ENCODE assay signal across 8 mouse cellular contexts in genomic region chr1:173389901-173390401, GRCm38 (mm10). TPM values are rescaled to one million over a fixed set of nuclear protein-coding genes. Genes with fewer than 3 reads are reported as not detected.
DNase-seq lines count a peak whose midpoint lies in the region; ATAC-seq and TF ChIP-seq lines count a peak whose summit lies in the region.
"Had no signal": no experiment of that assay in that cellular context is flagged by ENCODE, and none has a peak within 500 bp of the region (broad histone marks: within the 10 kb centered on the region; RNA-seq: fewer than 3 reads in every experiment).

No protein-coding gene starts in this region.

- peak; percentile 47 for DNase-seq in ES-E14 (ENCODE audit: low read depth, low spot score)
- peak; percentile 92 for DNase-seq in layer of hippocampus, adult 9-10 months (ENCODE audit: low spot score)
- no peak for DNase-seq in testis, postnatal 14 days (ENCODE audit: low spot score)

- WGBS in forebrain, embryonic 13.5 days: 2% methylated on average over 13 of the region's 13 CpGs
- WGBS in midbrain, embryonic 16.5 days: 2% methylated on average over 13 of the region's 13 CpGs

- no peaks in the 10 kb centered on the region for H3K36me3 ChIP-seq in ES-E14 (ENCODE audit: control insufficient read depth, insufficient read depth, low read length, poor library complexity, severe bottlenecking)
- H3K36me3 ChIP-seq in forebrain, embryonic 13.5 days (ENCODE audit: poor library complexity, severe bottlenecking): no peaks in the 10 kb centered on the region
- no peaks in the 10 kb centered on the region for H3K36me3 ChIP-seq in midbrain, embryonic 16.5 days (ENCODE audit: control insufficient read depth, insufficient read depth, low read length)

- no peaks in the 10 kb centered on the region for H3K27me3 ChIP-seq in forebrain, embryonic 13.5 days
- no peaks in the 10 kb centered on the region for H3K27me3 ChIP-seq in midbrain, embryonic 16.5 days (ENCODE audit: control insufficient read depth, insufficient read depth, low read depth, low read length)

- peak; percentile 95 for ATAC-seq in cerebellum, adult (ENCODE audit: insufficient number of reproducible peaks, low FRiP score, low TSS enrichment)
- peak; percentile 94 for ATAC-seq in forebrain, embryonic 13.5 days
- peak; percentile 97 for ATAC-seq in midbrain, embryonic 16.5 days
- no peak for ATAC-seq in megakaryocyte progenitor cell, adult 5-6 weeks (replicated peaks; ENCODE audit: poor library complexity)

- peak overlapping the region in 1 of 2 experiments; percentile 14; a peak in 1 of 4 replicates for H3K4me3 ChIP-seq in ES-E14 (ENCODE audit: insufficient read depth in 1 of 2, low read depth in 1 of 2, low read length in 2 of 2, poor library complexity in 1 of 2, severe bottlenecking in 1 of 2)
- peak overlapping the region; percentile 39 for H3K4me3 ChIP-seq in forebrain, embryonic 13.5 days
- peak overlapping the region; percentile 35 for H3K4me3 ChIP-seq in midbrain, embryonic 16.5 days (ENCODE audit: low read depth, low read length)
- H3K4me3 ChIP-seq: megakaryocyte, embryonic 14.5 days had no signal

- H3K4me2 ChIP-seq in forebrain, embryonic 13.5 days: peak overlapping the region; percentile 51
- H3K4me2 ChIP-seq in midbrain, embryonic 16.5 days (ENCODE audit: low read length): peak overlapping the region; percentile 53

- no peak overlapping the region for H3K27ac ChIP-seq in ES-E14 (ENCODE audit: insufficient read depth, low read depth, low read length, poor library complexity, severe bottlenecking)
- peak overlapping the region; percentile 88 for H3K27ac ChIP-seq in forebrain, embryonic 13.5 days
- H3K27ac ChIP-seq in midbrain, embryonic 16.5 days (ENCODE audit: low read length): peak overlapping the region; percentile 90

- in situ Hi-C loops in ES-E14 (cut with MboI; ENCODE audit: low sequenced_read_pairs in 2 of 2, unreplicated experiment in 2 of 2): loop anchor here (5.0 to 25.0 kb wide), 4 partner anchors 65 to 978 kb away; partner anchors contain the start of gene Dusp23 (in 1 of the 2)

- H3K4me1 ChIP-seq in ES-E14 (ENCODE audit: control insufficient read depth in 2 of 2, insufficient read depth in 2 of 2, low read length in 2 of 2, poor library complexity in 1 of 2): peaks cover 0 to 3% of the 10 kb centered on the region in 2 experiments; a peak in 1 of 4 replicates
- peaks cover 22% of the 10 kb centered on the region for H3K4me1 ChIP-seq in forebrain, embryonic 13.5 days
- peaks cover 19% of the 10 kb centered on the region for H3K4me1 ChIP-seq in midbrain, embryonic 16.5 days (ENCODE audit: control insufficient read depth, insufficient read depth, low read length)

- no peaks in the 10 kb centered on the region for H3K9me3 ChIP-seq in ES-E14 (ENCODE audit: control insufficient read depth, insufficient read depth, low read depth, low read length)
- no peaks in the 10 kb centered on the region for H3K9me3 ChIP-seq in forebrain, embryonic 13.5 days (replicated peaks)
- no peaks in the 10 kb centered on the region for H3K9me3 ChIP-seq in midbrain, embryonic 16.5 days (replicated peaks; ENCODE audit: control insufficient read depth, low read length, poor library complexity, severe bottlenecking)

- H3K9ac ChIP-seq in ES-E14 (ENCODE audit: insufficient read depth, low read depth, low read length, poor library complexity, severe bottlenecking): no peak overlapping the region
- peak overlapping the region; percentile 41 for H3K9ac ChIP-seq in forebrain, embryonic 13.5 days
- peak overlapping the region; percentile 45 for H3K9ac ChIP-seq in midbrain, embryonic 16.5 days (ENCODE audit: low read depth, low read length)

TF ChIP-seq in ES-E14, 5 proteins besides CTCF, POLR2A, EP300 and RAD21:
- TF ChIP-seq MAFK (IDR thresholded peaks at IDR 0.05; ENCODE audit: insufficient read depth, low read depth, low read length) (0 out of 2 replicates have a peak, but pooled peaks have one; percentile 16), ZC3H11A (IDR thresholded peaks at IDR 0.05; ENCODE audit: borderline replicate concordance, low read depth, low read length) (no peak)

RNA-seq across cellular contexts. Expression of gene Cadm3, which starts 22.5 kb away (rescaled TPM):
- total RNA-seq in ES-E14 (2012; rRNA removed): 0.85 and 1.0 TPM in 2 replicates
- 17.5 and 20.1 TPM in 2 replicates for polyA plus RNA-seq in forebrain, embryonic 13.5 days (2015; fragmentation: Nextera tagmentation; extraction: Ambion mirVana)
- 64.7 and 69.7 TPM in 2 replicates for polyA plus RNA-seq in midbrain, embryonic 16.5 days (2015; fragmentation: Nextera tagmentation; extraction: Ambion mirVana)
- total RNA-seq in megakaryocyte progenitor cell, adult 5-6 weeks (2015): 0.22 TPM in 1 of 2 replicates, not detected in the other
- 0.14 TPM in 1 of 2 replicates, not detected in the other for total RNA-seq in megakaryocyte progenitor cell, adult 5-6 weeks (2017)

RNA-seq across cellular contexts. Expression of gene Aim2, which starts 39.3 kb away (rescaled TPM):
- total RNA-seq in ES-E14 (2012; rRNA removed): 17.0 and 26.0 TPM in 2 replicates
- 7.3 and 7.6 TPM in 2 replicates for polyA plus RNA-seq in forebrain, embryonic 13.5 days (2015; fragmentation: Nextera tagmentation; extraction: Ambion mirVana)
- polyA plus RNA-seq in midbrain, embryonic 16.5 days (2015; fragmentation: Nextera tagmentation; extraction: Ambion mirVana): 1.5 and 1.7 TPM in 2 replicates
- total RNA-seq in megakaryocyte progenitor cell, adult 5-6 weeks (2015): 56.5 and 62.8 TPM in 2 replicates
- total RNA-seq in megakaryocyte progenitor cell, adult 5-6 weeks (2017): 65.3 and 67.4 TPM in 2 replicates

RNA-seq across cellular contexts. Expression of gene Ackr1, which starts 56.4 kb away (rescaled TPM):
- total RNA-seq in ES-E14 (2012; rRNA removed): not detected in 2 replicates
- polyA plus RNA-seq in forebrain, embryonic 13.5 days (2015; fragmentation: Nextera tagmentation; extraction: Ambion mirVana): 8.0 and 10.3 TPM in 2 replicates
- 18.6 and 19.9 TPM in 2 replicates for polyA plus RNA-seq in midbrain, embryonic 16.5 days (2015; fragmentation: Nextera tagmentation; extraction: Ambion mirVana)
- not detected in 2 replicates for total RNA-seq in megakaryocyte progenitor cell, adult 5-6 weeks (2015)
- not detected in 2 replicates for total RNA-seq in megakaryocyte progenitor cell, adult 5-6 weeks (2017)
